ENCODE assay signal across 20 mouse cellular contexts in the genomic region with DNA sequence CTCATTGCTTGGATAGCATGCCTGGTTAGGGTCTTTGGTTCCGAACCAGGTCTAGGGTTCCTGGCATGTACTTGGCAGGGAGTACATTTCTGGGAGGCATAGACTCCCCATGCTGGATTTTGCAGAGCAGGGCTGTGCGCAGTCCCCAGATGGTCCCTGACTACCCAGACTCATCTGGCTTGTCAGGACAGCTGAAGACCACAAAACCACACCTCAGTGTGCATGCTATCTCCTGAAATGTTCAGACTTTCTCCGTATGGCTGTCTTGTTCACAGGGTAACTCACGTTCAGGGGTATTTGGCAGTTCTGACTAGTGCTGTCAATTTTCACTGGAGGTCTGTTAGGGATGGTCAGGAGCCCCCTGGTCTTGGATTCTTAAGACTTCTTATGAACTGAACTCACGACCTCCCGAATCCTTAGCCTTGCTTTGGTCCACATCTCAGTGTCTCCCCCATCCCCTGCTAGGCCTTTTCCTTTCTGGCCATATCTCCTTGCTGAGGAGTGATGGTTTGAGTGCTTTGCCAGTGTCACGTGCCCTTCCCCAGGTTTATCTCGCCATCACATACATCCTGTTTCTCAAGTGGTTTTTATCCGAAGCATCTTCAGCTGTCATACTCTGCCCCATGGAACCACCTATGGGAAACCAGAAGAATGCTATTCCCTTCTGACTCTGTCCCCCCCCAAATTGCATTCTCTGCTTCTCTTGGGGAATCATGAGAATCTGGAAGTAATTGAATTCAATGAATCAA. TPM values are rescaled to one million over a fixed set of nuclear protein-coding genes. Genes with fewer than 3 reads are reported as not detected.
A peak's percentile ranks its signal among the peaks of the same experiment; 100 is the strongest.
DNase-seq lines count a peak whose midpoint lies in the region; ATAC-seq and TF ChIP-seq lines count a peak whose summit lies in the region.
"Had no signal": no experiment of that assay in that cellular context is flagged by ENCODE, and none has a peak within 500 bp of the region (broad histone marks: within the 10 kb centered on the region; RNA-seq: fewer than 3 reads in every experiment).

No protein-coding gene starts in this region.

- ATAC-seq in megakaryocyte progenitor cell, adult 5-6 weeks (replicated peaks; ENCODE audit: poor library complexity): peak; percentile 28
- ATAC-seq in heart, embryonic 11.5 days (replicated peaks; ENCODE audit: insufficient number of reproducible peaks, low FRiP score, low TSS enrichment): no peak
- ATAC-seq: forebrain, embryonic 15.5 days; hindbrain, postnatal 0 days; midbrain, embryonic 15.5 days had no signal

- no peaks in the 10 kb centered on the region for H3K9me3 ChIP-seq in heart, embryonic 11.5 days (replicated peaks; ENCODE audit: control insufficient read depth, low read length)
- H3K9me3 ChIP-seq: forebrain, embryonic 15.5 days; midbrain, embryonic 15.5 days had no signal

- H3K4me1 ChIP-seq in heart, embryonic 11.5 days (ENCODE audit: control insufficient read depth, insufficient read depth, low read length): peaks cover 8% of the 10 kb centered on the region

- WGBS in heart, embryonic 11.5 days (ENCODE audit: insufficient replicate concordance): 65% methylated on average over 9 of the region's 9 CpGs

- no peak for TF ChIP-seq CTCF in left cerebral cortex, adult 2 months (IDR thresholded peaks at IDR 0.05)

- H3K4me2 ChIP-seq in heart, embryonic 11.5 days: no peak overlapping the region
- H3K4me2 ChIP-seq: forebrain, embryonic 15.5 days; midbrain, embryonic 15.5 days had no signal

- peaks cover 13% of the 10 kb centered on the region for H3K36me3 ChIP-seq in heart, embryonic 11.5 days (ENCODE audit: control insufficient read depth, insufficient read depth, low read length)

- intact Hi-C loops in left cerebral cortex, adult 2 months (cut with DNase I): no loop called here

- no peak overlapping the region for H3K9ac ChIP-seq in heart, embryonic 11.5 days (ENCODE audit: low read depth, low read length)
- H3K9ac ChIP-seq: forebrain, embryonic 15.5 days; midbrain, embryonic 15.5 days had no signal

- H3K4me3 ChIP-seq in left cerebral cortex, adult 2 months: no peak overlapping the region
- H3K4me3 ChIP-seq in heart, embryonic 11.5 days (ENCODE audit: low read depth, low read length): no peak overlapping the region
- H3K4me3 ChIP-seq: forebrain, embryonic 15.5 days; midbrain, embryonic 15.5 days had no signal

- H3K27ac ChIP-seq in left cerebral cortex, adult 2 months: peak overlapping the region; percentile 36; the same call in 1 of the 2 replicates
- no peak overlapping the region for H3K27ac ChIP-seq in heart, embryonic 11.5 days (ENCODE audit: low read depth, low read length)
- H3K27ac ChIP-seq: forebrain, embryonic 15.5 days; hindbrain, postnatal 0 days; macrophage; midbrain, embryonic 15.5 days had no signal

- peaks cover 8% of the 10 kb centered on the region; the same call in 1 of the 2 replicates for H3K27me3 ChIP-seq in heart, embryonic 11.5 days (ENCODE audit: control insufficient read depth, insufficient read depth, low read length)

- no peak for DNase-seq in left cerebral cortex, adult 2 months (ENCODE audit: extremely low spot score in 1 of 2, low spot score in 2 of 2)
- DNase-seq in left cerebral cortex, adult 18-20 months (ENCODE audit: low spot score in 2 of 2): no peak
- DNase-seq in MEL-GATA-1-ER (ENCODE audit: extremely low read depth, low read depth) (peak; percentile 89), liver (peak; percentile 52)
- DNase-seq in lung, postnatal 14 days: no peak
- DNase-seq in frontal cortex, adult 2 months (ENCODE audit: extremely low spot score in 1 of 2, low spot score in 1 of 2): no peak
- DNase-seq: cerebellum, adult 11 months; cerebellum, postnatal 25 days; heart, postnatal 4 days; kidney, postnatal 14 days; lung, adult 2 months; right cerebral cortex, adult 18-20 months had no signal

RNA-seq across cellular contexts. Expression of a gene that starts 2.8 kb away (rescaled TPM):
- 10 to 100 TPM; 43.4 to 46.8 TPM for total RNA-seq in left cerebral cortex, adult 2 months (2021)
- 10 to 100 TPM; 39.8 to 44.5 TPM for total RNA-seq in left cerebral cortex, adult 18-20 months (2021)
- 37.5 and 44.2 TPM in 2 replicates for total RNA-seq in megakaryocyte progenitor cell, adult 5-6 weeks (2015)
- total RNA-seq in megakaryocyte progenitor cell, adult 5-6 weeks (2017): 55.8 and 57.1 TPM in 2 replicates
- 15.5 and 18.8 TPM in 2 replicates for polyA plus RNA-seq in heart, embryonic 11.5 days (2014; fragmentation: Nextera tagmentation; extraction: Ambion mirVana)
- 30.1 and 30.6 TPM in 2 replicates for polyA plus RNA-seq in frontal cortex, adult 2 months (2012; rRNA removed)

RNA-seq across cellular contexts. Expression of a gene that starts 3.5 kb away (rescaled TPM):
- under 1 TPM; 0.38 to 0.40 TPM for total RNA-seq in left cerebral cortex, adult 2 months (2021)
- under 1 TPM; 0.58 to 0.68 TPM for total RNA-seq in left cerebral cortex, adult 18-20 months (2021)
- total RNA-seq in megakaryocyte progenitor cell, adult 5-6 weeks (2015): 0.93 and 1.2 TPM in 2 replicates
- total RNA-seq in megakaryocyte progenitor cell, adult 5-6 weeks (2017): 0.92 and 1.0 TPM in 2 replicates
- 1.0 and 1.7 TPM in 2 replicates for polyA plus RNA-seq in heart, embryonic 11.5 days (2014; fragmentation: Nextera tagmentation; extraction: Ambion mirVana)
- 0.16 and 0.19 TPM in 2 replicates for polyA plus RNA-seq in frontal cortex, adult 2 months (2012; rRNA removed)

RNA-seq across cellular contexts. Expression of a gene that starts 32.8 kb away (rescaled TPM):
- total RNA-seq in left cerebral cortex, adult 2 months (2021): 10 to 100 TPM; 55.5 to 68.1 TPM
- 10 to 100 TPM; 68.2 to 70.0 TPM for total RNA-seq in left cerebral cortex, adult 18-20 months (2021)
- total RNA-seq in megakaryocyte progenitor cell, adult 5-6 weeks (2015): 120 and 124 TPM in 2 replicates
- total RNA-seq in megakaryocyte progenitor cell, adult 5-6 weeks (2017): 41.1 and 61.3 TPM in 2 replicates
- 90.4 and 99.8 TPM in 2 replicates for polyA plus RNA-seq in heart, embryonic 11.5 days (2014; fragmentation: Nextera tagmentation; extraction: Ambion mirVana)
- 129 and 140 TPM in 2 replicates for polyA plus RNA-seq in frontal cortex, adult 2 months (2012; rRNA removed)

RNA-seq across cellular contexts. Expression of a gene that starts 51.3 kb away (rescaled TPM):
- under 1 TPM; 0.33 to 0.38 TPM for total RNA-seq in left cerebral cortex, adult 2 months (2021)
- total RNA-seq in left cerebral cortex, adult 18-20 months (2021): under 1 TPM; 0.40 to 0.59 TPM
- total RNA-seq in megakaryocyte progenitor cell, adult 5-6 weeks (2015): 0.20 and 0.49 TPM in 2 replicates
- total RNA-seq in megakaryocyte progenitor cell, adult 5-6 weeks (2017): 0.68 TPM in 1 of 2 replicates, not detected in the other
- polyA plus RNA-seq in heart, embryonic 11.5 days (2014; fragmentation: Nextera tagmentation; extraction: Ambion mirVana): 0.42 and 0.67 TPM in 2 replicates
- 0.36 and 0.38 TPM in 2 replicates for polyA plus RNA-seq in frontal cortex, adult 2 months (2012; rRNA removed)
- total RNA-seq: gastrocnemius, adult 18-20 months had no signal
- polyA plus RNA-seq: stomach, embryonic 14.5 days had no signal

RNA-seq across cellular contexts. Expression of a gene that starts 58.5 kb away (rescaled TPM):
- 10 to 100 TPM; 68.1 to 69.2 TPM for total RNA-seq in left cerebral cortex, adult 2 months (2021)
- 10 to 100 TPM; 65.5 to 67.8 TPM for total RNA-seq in left cerebral cortex, adult 18-20 months (2021)
- 133 and 147 TPM in 2 replicates for total RNA-seq in megakaryocyte progenitor cell, adult 5-6 weeks (2015)
- total RNA-seq in megakaryocyte progenitor cell, adult 5-6 weeks (2017): 68.4 and 77.5 TPM in 2 replicates
- polyA plus RNA-seq in heart, embryonic 11.5 days (2014; fragmentation: Nextera tagmentation; extraction: Ambion mirVana): 296 and 323 TPM in 2 replicates
- polyA plus RNA-seq in frontal cortex, adult 2 months (2012; rRNA removed): 114 and 115 TPM in 2 replicates

Comparison
In these comparisons a context has a peak if more than half of its experiments do, and no peak if none do; other contexts are left out.
1. DNase-seq: peak in MEL-GATA-1-ER (single experiment) and liver (single experiment); none in left cerebral cortex, adult 2 months (0 of 2), left cerebral cortex, adult 18-20 months (0 of 2), lung, postnatal 14 days (single experiment) and frontal cortex, adult 2 months (0 of 2).